Mouse (Mus musculus) midbrain, embryonic 13.5 days (tissue): Measurements from ENCODE around the gene Xpnpep3. TPM values are rescaled to one million over a fixed set of nuclear protein-coding genes. Genes with fewer than 3 reads are reported as not detected.
A peak's percentile ranks its signal among the peaks of the same experiment; 100 is the strongest.

Experiments used
- ATAC-seq: fragments of 200-750 bp; cut with Nextera tagmentation; 2 replicates; pipeline ENCODE4 v1.8.0; 2017; ENCODE audit warnings: mild to moderate bottlenecking, moderate TSS enrichment, moderate library complexity
- H3K27ac ChIP-seq: fragments of 300-500 bp; sonication (generic); 2 replicates; pipeline ENCODE4 v1.5.1; 2015; ENCODE audit warnings: inconsistent platforms, mild to moderate bottlenecking, moderate library complexity
- H3K27me3 ChIP-seq: fragments of 300-500 bp; sonication (generic); 2 replicates; pipeline ENCODE4 v1.6.1; 2015; ENCODE audit warnings: mild to moderate bottlenecking, inconsistent platforms
- H3K36me3 ChIP-seq: fragments of 300-500 bp; sonication (generic); 2 replicates; pipeline ENCODE4 v1.6.1; 2015; ENCODE audit warnings: mild to moderate bottlenecking, inconsistent platforms
- H3K4me1 ChIP-seq: fragments of 300-500 bp; sonication (generic); replicated peaks from 2 replicates; pipeline ENCODE4 v1.6.1; 2015; ENCODE audit warnings: inconsistent platforms
- H3K4me2 ChIP-seq: fragments of 300-500 bp; sonication (generic); replicated peaks from 2 replicates; pipeline ENCODE4 v1.6.1; 2015; ENCODE audit warnings: moderate library complexity, mild to moderate bottlenecking, inconsistent platforms
- H3K4me3 ChIP-seq: fragments of 300-500 bp; sonication (generic); replicated peaks from 2 replicates; pipeline ENCODE4 v1.5.1; 2015; ENCODE audit warnings: mild to moderate bottlenecking, inconsistent platforms
- H3K9ac ChIP-seq: fragments of 300-500 bp; sonication (generic); replicated peaks from 2 replicates; pipeline ENCODE4 v1.6.1; 2015; ENCODE audit warnings: mild to moderate bottlenecking, inconsistent platforms
- H3K9me3 ChIP-seq: fragments of 300-500 bp; sonication (generic); 2 replicates; pipeline ENCODE4 v1.6.1; 2016; ENCODE audit warnings: mild to moderate bottlenecking, inconsistent platforms
- WGBS: fragments of 180-500 bp; shearing (Covaris S2); methylation state at CpG from one replicate; pipeline ENCODE4 v1.1.7; 2015; 5-methylcytosine and 5-hydroxymethylcytosine counted together
- polyA plus RNA-seq: library from polyadenylated mRNA; unstranded; fragments of >200 nt; fragmentation: Nextera tagmentation; extraction: Ambion mirVana; gene quantifications from 2 replicates; pipeline ENCODE4 v1.2.1, GENCODE M21; 2015

Gene Xpnpep3
- 9.8 TPM in 2 replicates for polyA plus RNA-seq

- peaks cover 34% of the 10 kb centered on the region for H3K4me1 ChIP-seq
- H3K9me3 ChIP-seq: no peaks in the 10 kb centered on the region
- peak within 1 kb of the TSS; percentile 95 for H3K27ac ChIP-seq
- peak within 1 kb of the TSS; percentile 95 for H3K9ac ChIP-seq
- H3K27me3 ChIP-seq: no peaks in the 10 kb centered on the region
- peak within 1 kb of the TSS; percentile 75 for H3K4me2 ChIP-seq
- H3K36me3 ChIP-seq: no peaks in the 10 kb centered on the region
- WGBS: under 1% methylated on average over 50 of the region's 50 CpGs
- H3K4me3 ChIP-seq: peak within 1 kb of the TSS; percentile 93
- peak; percentile 99 for ATAC-seq
These were observed at the start of gene Xpnpep3, which contains the start of gene St13 for GRCm38 (mm10) chr15:81399638-81400315. Gene Xpnpep3 (plus strand): TSS chr15:81400138. Gene St13 (minus strand): TSS chr15:81400077.

- H3K4me1 ChIP-seq: 0 out of 2 replicates have a peak, but pooled peaks cover 3% of the 10 kb centered on the region
- 81% methylated on average over 1 of the region's 1 CpGs for WGBS
- H3K9ac ChIP-seq: no peak overlapping the region
- no peak for ATAC-seq
- no peak overlapping the region for H3K4me2 ChIP-seq
- H3K4me3 ChIP-seq: no peak overlapping the region
- no peaks in the 10 kb centered on the region; the same call in 1 of the 2 replicates for H3K36me3 ChIP-seq
- H3K9me3 ChIP-seq: no peaks in the 10 kb centered on the region
- no peaks in the 10 kb centered on the region for H3K27me3 ChIP-seq
- H3K27ac ChIP-seq: peak overlapping the region; percentile 47; the same call in 1 of the 2 replicates
These were observed 49.5 kb upstream of the Xpnpep3 start for GRCm38 (mm10) chr15:81350401-81350800.

GRCm38 (mm10) chr15:81352638-81353037 lies 47.3 kb upstream of the Xpnpep3 start:
- Histone ChIP-seq H3K4me3 (no peak overlapping the region), H3K4me1 (peaks cover 10% of the 10 kb centered on the region)
- no peak for ATAC-seq

GRCm38 (mm10) chr15:81355146-81355761 lies 44.7 kb upstream of the Xpnpep3 start:
- H3K9ac ChIP-seq: no peak overlapping the region
- ATAC-seq: no peak
- H3K27ac ChIP-seq: no peak overlapping the region
- H3K4me2 ChIP-seq: no peak overlapping the region
- H3K27me3 ChIP-seq: no peaks in the 10 kb centered on the region
- 59% methylated on average over 3 of the region's 3 CpGs for WGBS
- H3K4me3 ChIP-seq: no peak overlapping the region
- peaks cover 26% of the 10 kb centered on the region for H3K4me1 ChIP-seq
- no peaks in the 10 kb centered on the region for H3K36me3 ChIP-seq
- no peaks in the 10 kb centered on the region for H3K9me3 ChIP-seq

More at GRCm38 (mm10) chr15:81352638-81353037, 47.3 kb upstream of the Xpnpep3 start:
- no peak overlapping the region for H3K9ac ChIP-seq
- H3K9me3 ChIP-seq: no peaks in the 10 kb centered on the region
- H3K27ac ChIP-seq: no peak overlapping the region
- 69% methylated on average over 1 of the region's 1 CpGs for WGBS
- no peaks in the 10 kb centered on the region for H3K27me3 ChIP-seq
- H3K4me2 ChIP-seq: no peak overlapping the region
- no peaks in the 10 kb centered on the region; the same call in 1 of the 2 replicates for H3K36me3 ChIP-seq

GRCm38 (mm10) chr15:81356946-81357345 lies 43.0 kb upstream of the Xpnpep3 start:
- ATAC-seq: no peak
- H3K27ac ChIP-seq: no peak overlapping the region
- 50% methylated on average over 5 of the region's 5 CpGs for WGBS

GRCm38 (mm10) chr15:81358943-81359342 lies 41.0 kb upstream of the Xpnpep3 start:
- 95% methylated on average over 3 of the region's 3 CpGs for WGBS
- ATAC-seq: no peak
- H3K4me2 ChIP-seq: no peak overlapping the region

More at GRCm38 (mm10) chr15:81356946-81357345, 43.0 kb upstream of the Xpnpep3 start:
- Histone ChIP-seq H3K9me3 (no peaks in the 10 kb centered on the region), H3K36me3 (no peaks in the 10 kb centered on the region), H3K4me1 (peaks cover 30% of the 10 kb centered on the region), H3K4me3 (no peak overlapping the region), H3K9ac (no peak overlapping the region), H3K4me2 (no peak overlapping the region), H3K27me3 (no peaks in the 10 kb centered on the region)

GRCm38 (mm10) chr15:81359421-81359820 lies 40.5 kb upstream of the Xpnpep3 start:
- no peak overlapping the region for H3K4me3 ChIP-seq
- H3K27me3 ChIP-seq: no peaks in the 10 kb centered on the region
- H3K9ac ChIP-seq: no peak overlapping the region
- WGBS: 92% methylated on average over 5 of the region's 5 CpGs
- H3K4me1 ChIP-seq: peaks cover 30% of the 10 kb centered on the region
- no peak for ATAC-seq
- H3K27ac ChIP-seq: no peak overlapping the region
- H3K9me3 ChIP-seq: no peaks in the 10 kb centered on the region
- peaks cover 17% of the 10 kb centered on the region for H3K36me3 ChIP-seq
- peak overlapping the region; percentile 88 for H3K4me2 ChIP-seq

More at GRCm38 (mm10) chr15:81358943-81359342, 41.0 kb upstream of the Xpnpep3 start:
- Histone ChIP-seq H3K9me3 (no peaks in the 10 kb centered on the region), H3K27me3 (no peaks in the 10 kb centered on the region), H3K27ac (no peak overlapping the region), H3K9ac (no peak overlapping the region), H3K36me3 (peaks cover 13% of the 10 kb centered on the region), H3K4me3 (no peak overlapping the region), H3K4me1 (peaks cover 30% of the 10 kb centered on the region)

GRCm38 (mm10) chr15:81360345-81361021 lies 39.5 kb upstream of the Xpnpep3 start, which contains the start of gene Slc25a17:
Gene Slc25a17 (minus strand): TSS chr15:81360812.
- H3K36me3 ChIP-seq: peaks cover 25% of the 10 kb centered on the region
- ATAC-seq: peak; percentile 100
- H3K4me2 ChIP-seq: peak within 1 kb of the TSS; percentile 88
- 0% methylated on average over 30 of the region's 30 CpGs for WGBS
- peaks cover 30% of the 10 kb centered on the region for H3K4me1 ChIP-seq
- peak within 1 kb of the TSS; percentile 80 for H3K9ac ChIP-seq
- H3K9me3 ChIP-seq: no peaks in the 10 kb centered on the region
- peak within 1 kb of the TSS; percentile 79 for H3K4me3 ChIP-seq
- peak within 1 kb of the TSS; percentile 83 for H3K27ac ChIP-seq
- H3K27me3 ChIP-seq: no peaks in the 10 kb centered on the region

GRCm38 (mm10) chr15:81361022-81361404 lies 38.9 kb upstream of the Xpnpep3 start:
- Histone ChIP-seq H3K36me3 (peaks cover 31% of the 10 kb centered on the region), H3K27me3 (no peaks in the 10 kb centered on the region), H3K4me1 (peaks cover 30% of the 10 kb centered on the region), H3K27ac (peak overlapping the region; percentile 83; the same call in 1 of the 2 replicates), H3K4me3 (peak overlapping the region; percentile 79), H3K9me3 (no peaks in the 10 kb centered on the region), H3K9ac (no peak overlapping the region; the same call in 1 of the 2 replicates), H3K4me2 (peak overlapping the region; percentile 88)
- ATAC-seq: no peak
- WGBS: 46% methylated on average over 6 of the region's 6 CpGs

GRCm38 (mm10) chr15:81361417-81362015 lies 38.4 kb upstream of the Xpnpep3 start:
- Histone ChIP-seq H3K4me1 (peaks cover 30% of the 10 kb centered on the region), H3K4me2 (peak overlapping the region; percentile 88; the same call in 1 of the 2 replicates), H3K36me3 (peaks cover 36% of the 10 kb centered on the region), H3K4me3 (no peak overlapping the region), H3K27ac (no peak overlapping the region), H3K9me3 (no peaks in the 10 kb centered on the region), H3K9ac (no peak overlapping the region), H3K27me3 (no peaks in the 10 kb centered on the region)
- WGBS: 47% methylated on average over 10 of the region's 10 CpGs
- no peak for ATAC-seq

GRCm38 (mm10) chr15:81362501-81362900 lies 37.4 kb upstream of the Xpnpep3 start:
- ATAC-seq: no peak
- 90% methylated on average over 1 of the region's 1 CpGs for WGBS

More at GRCm38 (mm10) chr15:81362501-81362900, 37.4 kb upstream of the Xpnpep3 start:
- Histone ChIP-seq H3K27me3 (no peaks in the 10 kb centered on the region), H3K9ac (no peak overlapping the region), H3K9me3 (no peaks in the 10 kb centered on the region), H3K4me1 (peaks cover 23% of the 10 kb centered on the region), H3K4me3 (no peak overlapping the region), H3K4me2 (no peak overlapping the region), H3K27ac (no peak overlapping the region), H3K36me3 (peaks cover 45% of the 10 kb centered on the region)
